Mouse (Mus musculus): ENCODE data around the gene Hdgf. TPM values are rescaled to one million over a fixed set of nuclear protein-coding genes. Genes with fewer than 3 reads are reported as not detected.

The Hdgf gene
- polyA plus RNA-seq, 1 experiment = 112 TPM

- Histone ChIP-seq H3K36me3 (ENCODE audit: control insufficient read depth, insufficient read depth, low read length) (no peaks in the 10 kb centered on the region), H3K27ac (ENCODE audit: control insufficient read depth, insufficient read depth, low read length) (no peak overlapping the region), H3K27me3 (ENCODE audit: control insufficient read depth, insufficient read depth, low read length) (no peaks in the 10 kb centered on the region; the same call in 1 of the 2 replicates), H3K4me3 (ENCODE audit: control insufficient read depth, insufficient read depth, low read length) (no peak overlapping the region), H3K4me1 (replicated peaks; ENCODE audit: control insufficient read depth, insufficient read depth, low read length) (0 out of 2 replicates have a peak, but pooled peaks cover 3% of the 10 kb centered on the region)
- no peak for TF ChIP-seq POLR2A (IDR thresholded peaks at IDR 0.05; ENCODE audit: control insufficient read depth, extremely low read depth, insufficient read depth, low read length, poor library complexity)
- no peak for TF ChIP-seq CTCF (IDR thresholded peaks at IDR 0.05; ENCODE audit: borderline replicate concordance, control insufficient read depth, extremely low read depth, insufficient read depth, low read length, poor library complexity)
- 80% methylated on average over 7 of the region's 7 CpGs for WGBS
- no peak for DNase-seq
Measured at GRCm38 (mm10) chr3:87959371-87959770, 53.2 kb downstream of the Hdgf start.

- no peaks in the 10 kb centered on the region for H3K36me3 ChIP-seq (ENCODE audit: control insufficient read depth, insufficient read depth, low read length)
- H3K4me1 ChIP-seq (replicated peaks; ENCODE audit: control insufficient read depth, insufficient read depth, low read length) = 0 out of 2 replicates have a peak, but pooled peaks cover 3% of the 10 kb centered on the region
- TF ChIP-seq CTCF (IDR thresholded peaks at IDR 0.05; ENCODE audit: borderline replicate concordance, control insufficient read depth, extremely low read depth, insufficient read depth, low read length, poor library complexity) (no peak), POLR2A (IDR thresholded peaks at IDR 0.05; ENCODE audit: control insufficient read depth, extremely low read depth, insufficient read depth, low read length, poor library complexity) (no peak)
- WGBS = 53% methylated on average over 10 of the region's 10 CpGs
- H3K4me3 ChIP-seq (ENCODE audit: control insufficient read depth, insufficient read depth, low read length) = no peak overlapping the region
- no peak for DNase-seq
- H3K27ac ChIP-seq (ENCODE audit: control insufficient read depth, insufficient read depth, low read length) = no peak overlapping the region
- H3K27me3 ChIP-seq (ENCODE audit: control insufficient read depth, insufficient read depth, low read length) = no peaks in the 10 kb centered on the region; the same call in 1 of the 2 replicates
Measured at GRCm38 (mm10) chr3:87960191-87960585, 54.1 kb downstream of the Hdgf start.

DNA sequence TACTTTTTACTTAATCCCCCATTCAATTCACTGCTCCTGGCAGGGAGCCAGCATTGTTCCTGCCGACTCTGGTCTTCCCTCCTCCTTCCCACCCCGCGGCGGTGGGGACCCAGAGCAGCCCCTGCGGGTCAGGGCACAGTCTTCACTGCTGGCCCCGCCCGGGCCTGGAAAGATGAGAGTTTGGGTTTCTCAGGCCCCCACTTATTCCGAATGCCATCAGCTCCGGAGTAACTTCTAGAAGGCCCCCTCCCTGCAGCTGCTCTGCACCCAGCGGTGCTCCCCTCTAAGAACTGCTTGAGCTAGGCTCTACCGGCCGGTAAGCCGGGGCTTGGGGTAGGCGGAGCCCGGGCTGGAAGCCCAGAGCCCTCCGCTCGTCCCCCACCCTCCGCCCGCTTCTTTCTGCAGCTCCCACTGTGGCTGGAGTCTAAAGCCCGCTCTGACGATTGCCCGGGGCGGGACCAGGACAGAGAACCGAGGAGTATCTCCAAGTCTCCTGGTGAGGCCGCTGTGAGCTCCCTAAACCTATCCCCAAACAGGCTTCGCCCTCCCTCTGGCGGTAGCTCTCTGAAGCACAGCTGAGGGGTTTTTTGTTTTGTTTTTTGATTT, 54.6 kb downstream of the Hdgf start:
- peak; percentile 65 for DNase-seq
- Histone ChIP-seq H3K27me3 (ENCODE audit: control insufficient read depth, insufficient read depth, low read length) (no peaks in the 10 kb centered on the region; the same call in 1 of the 2 replicates), H3K36me3 (ENCODE audit: control insufficient read depth, insufficient read depth, low read length) (no peaks in the 10 kb centered on the region), H3K4me1 (replicated peaks; ENCODE audit: control insufficient read depth, insufficient read depth, low read length) (0 out of 2 replicates have a peak, but pooled peaks cover 3% of the 10 kb centered on the region), H3K4me3 (ENCODE audit: control insufficient read depth, insufficient read depth, low read length) (no peak overlapping the region), H3K27ac (ENCODE audit: control insufficient read depth, insufficient read depth, low read length) (no peak overlapping the region)
- no peak for TF ChIP-seq POLR2A (IDR thresholded peaks at IDR 0.05; ENCODE audit: control insufficient read depth, extremely low read depth, insufficient read depth, low read length, poor library complexity)
- peak; percentile 66; the same call in 1 of the 2 replicates for TF ChIP-seq CTCF (IDR thresholded peaks at IDR 0.05; ENCODE audit: borderline replicate concordance, control insufficient read depth, extremely low read depth, insufficient read depth, low read length, poor library complexity)
- WGBS = 1% methylated on average over 27 of the region's 27 CpGs

Other genes starting within 250 kb of the Hdgf start
- gene Lrrc71, start 157.7 kb upstream of the Hdgf start, polyA plus RNA-seq (2012; rRNA removed) = 0.39 and 0.56 TPM in 2 replicates
- gene Ntrk1, start 111.2 kb upstream of the Hdgf start, polyA plus RNA-seq (2012; rRNA removed) = 0.67 and 0.89 TPM in 2 replicates
- 0.58 and 0.64 TPM in 2 replicates for gene Insrr, start 109.4 kb upstream of the Hdgf start, polyA plus RNA-seq (2012; rRNA removed)
- 17.5 and 19.8 TPM in 2 replicates for gene Pear1, start 82.0 kb upstream of the Hdgf start, polyA plus RNA-seq (2012; rRNA removed)
- 179 and 180 TPM in 2 replicates for gene Sh2d2a, start 59.6 kb upstream of the Hdgf start, polyA plus RNA-seq (2012; rRNA removed)
- 54.5 and 60.0 TPM in 2 replicates for gene Prcc, start 20.7 kb upstream of the Hdgf start, polyA plus RNA-seq (2012; rRNA removed)
- gene Mrpl24, start 13.2 kb downstream of the Hdgf start, polyA plus RNA-seq (2012; rRNA removed) = 60.5 and 72.4 TPM in 2 replicates
- gene Isg20l2, start 24.0 kb downstream of the Hdgf start, polyA plus RNA-seq (2012; rRNA removed) = 31.6 and 40.8 TPM in 2 replicates
- gene Rrnad1, start 24.4 kb downstream of the Hdgf start, polyA plus RNA-seq (2012; rRNA removed) = 68.0 and 75.4 TPM in 2 replicates
- gene Crabp2, start 42.3 kb downstream of the Hdgf start, polyA plus RNA-seq (2012; rRNA removed) = 1.6 and 2.3 TPM in 2 replicates
- gene Nes, start 64.8 kb downstream of the Hdgf start, polyA plus RNA-seq (2012; rRNA removed) = 1.1 and 1.3 TPM in 2 replicates
- gene Bcan, start 93.9 kb downstream of the Hdgf start, polyA plus RNA-seq (2012; rRNA removed) = 0.23 and 0.54 TPM in 2 replicates
- gene Hapln2, start 121.3 kb downstream of the Hdgf start, polyA plus RNA-seq (2012; rRNA removed) = 0.23 and 0.26 TPM in 2 replicates
- 11.3 and 14.7 TPM in 2 replicates for gene Gpatch4, start 136.8 kb downstream of the Hdgf start, polyA plus RNA-seq (2012; rRNA removed)
- gene Naxe, start 152.2 kb downstream of the Hdgf start, polyA plus RNA-seq (2012; rRNA removed) = 63.0 and 69.0 TPM in 2 replicates
- gene Ttc24, start 172.0 kb downstream of the Hdgf start, polyA plus RNA-seq (2012; rRNA removed) = 0.47 and 0.55 TPM in 2 replicates
- gene Iqgap3, start 175.7 kb downstream of the Hdgf start, polyA plus RNA-seq (2012; rRNA removed) = 19.7 and 24.6 TPM in 2 replicates
- 343 and 377 TPM in 2 replicates for gene Mef2d, start 236.1 kb downstream of the Hdgf start, polyA plus RNA-seq (2012; rRNA removed)

Data from thymus, adult 2 months (tissue).